Mouse (Mus musculus): ENCODE data around the gene Gm42878. TPM values are rescaled to one million over a fixed set of nuclear protein-coding genes. Genes with fewer than 3 reads are reported as not detected.

The Gm42878 gene
- polyA plus RNA-seq (2015; fragmentation: Nextera tagmentation; extraction: Ambion mirVana) = not detected in 2 replicates

DNA sequence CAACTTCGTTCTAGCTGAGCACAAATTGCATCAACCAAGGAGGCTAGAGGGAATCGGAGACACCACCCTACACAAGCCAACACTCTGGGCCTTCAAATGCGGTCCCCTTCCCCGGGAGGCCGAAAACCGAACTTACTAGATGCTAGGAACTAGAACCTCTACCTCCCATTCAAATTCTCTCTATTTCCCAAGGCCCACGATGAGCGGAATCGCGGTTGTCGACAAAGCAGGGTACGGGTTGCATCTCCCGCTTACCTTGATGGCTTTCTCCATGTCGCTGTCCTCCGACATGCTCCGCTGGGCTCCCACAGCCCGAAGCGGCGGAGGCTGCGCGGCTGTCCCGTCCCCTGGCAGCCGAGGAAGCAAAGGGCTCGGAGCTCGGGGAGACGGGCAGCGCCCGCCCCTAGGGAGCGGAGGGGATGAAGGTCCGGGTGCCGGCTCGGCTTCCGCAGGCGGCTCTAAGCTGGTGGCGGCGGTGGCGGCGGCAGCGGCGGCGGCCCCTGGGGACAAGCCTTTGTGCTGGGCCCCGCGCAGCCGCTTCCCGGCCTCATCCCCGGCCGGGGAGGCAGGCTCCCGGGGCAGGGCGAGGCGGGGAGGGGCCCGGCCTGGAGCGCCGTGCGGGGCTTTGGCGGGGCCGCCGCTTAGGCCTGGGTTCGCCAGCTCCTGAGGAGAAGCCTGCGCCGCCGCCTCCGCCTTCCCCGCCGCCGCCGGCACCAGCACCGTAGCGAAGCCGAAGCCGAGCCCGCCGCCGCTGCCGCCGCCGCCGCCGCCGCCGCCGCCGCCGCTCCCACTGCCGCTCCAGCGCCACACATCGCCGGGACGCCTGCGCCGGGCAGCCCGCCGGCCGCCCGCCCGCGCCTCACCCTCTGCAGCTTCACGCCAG, at the start of gene Gm42878, which contains the start of gene Adam1a:
Gene Gm42878 (minus strand): TSS at position 573 of the 883 bp plus-strand sequence.
Gene Adam1a (minus strand): TSS at position 573 of the 883 bp plus-strand sequence.
- H3K36me3 ChIP-seq = no peaks in the 10 kb centered on the region

GRCm38 (mm10) chr5:121594714-121595313, 49.5 kb upstream of the Gm42878 start:
- Histone ChIP-seq H3K9me3 (no peaks in the 10 kb centered on the region), H3K4me1 (peaks cover 26% of the 10 kb centered on the region), H3K9ac (no peak overlapping the region), H3K4me2 (peak overlapping the region; percentile 75), H3K4me3 (no peak overlapping the region), H3K36me3 (0 out of 2 replicates have a peak, but pooled peaks cover 6% of the 10 kb centered on the region), H3K27ac (peak overlapping the region; percentile 89), H3K27me3 (no peaks in the 10 kb centered on the region)
- 81% methylated on average over 6 of the region's 6 CpGs for WGBS
- ATAC-seq (ENCODE audit: insufficient number of reproducible peaks, insufficient read depth, low FRiP score, low TSS enrichment, low read depth) = no peak

More for the DNA sequence above, at the start of gene Gm42878, which contains the start of gene Adam1a:
- peaks cover 17% of the 10 kb centered on the region for H3K4me1 ChIP-seq
- peak within 1 kb of the TSS; percentile 96 for H3K27ac ChIP-seq
- H3K9me3 ChIP-seq = no peaks in the 10 kb centered on the region
- under 1% methylated on average over 66 of the region's 97 CpGs for WGBS
- ATAC-seq (ENCODE audit: insufficient number of reproducible peaks, insufficient read depth, low FRiP score, low TSS enrichment, low read depth) = no peak; the same call in none of the 2 replicates
- peak within 1 kb of the TSS; percentile 99 for H3K9ac ChIP-seq
- H3K27me3 ChIP-seq = no peaks in the 10 kb centered on the region
- peak within 1 kb of the TSS; percentile 100 for H3K4me3 ChIP-seq
- H3K4me2 ChIP-seq = peak within 1 kb of the TSS; percentile 91

- H3K4me2 ChIP-seq = peak within 1 kb of the TSS; percentile 75
- 2% methylated on average over 47 of the region's 47 CpGs for WGBS
- peak within 1 kb of the TSS; percentile 89 for H3K27ac ChIP-seq
- H3K9ac ChIP-seq = peak within 1 kb of the TSS; percentile 78
- 0 out of 2 replicates have a peak, but pooled peaks cover 6% of the 10 kb centered on the region for H3K36me3 ChIP-seq
- ATAC-seq (ENCODE audit: insufficient number of reproducible peaks, insufficient read depth, low FRiP score, low TSS enrichment, low read depth) = peak; percentile 85
- no peaks in the 10 kb centered on the region for H3K27me3 ChIP-seq
- H3K4me3 ChIP-seq = peak within 1 kb of the TSS; percentile 76
- no peaks in the 10 kb centered on the region for H3K9me3 ChIP-seq
- H3K4me1 ChIP-seq = peaks cover 26% of the 10 kb centered on the region
These were observed 48.4 kb upstream of the Gm42878 start, which contains the start of gene Aldh2 for GRCm38 (mm10) chr5:121593451-121594401. Gene Aldh2 (minus strand): TSS chr5:121593824.

DNA sequence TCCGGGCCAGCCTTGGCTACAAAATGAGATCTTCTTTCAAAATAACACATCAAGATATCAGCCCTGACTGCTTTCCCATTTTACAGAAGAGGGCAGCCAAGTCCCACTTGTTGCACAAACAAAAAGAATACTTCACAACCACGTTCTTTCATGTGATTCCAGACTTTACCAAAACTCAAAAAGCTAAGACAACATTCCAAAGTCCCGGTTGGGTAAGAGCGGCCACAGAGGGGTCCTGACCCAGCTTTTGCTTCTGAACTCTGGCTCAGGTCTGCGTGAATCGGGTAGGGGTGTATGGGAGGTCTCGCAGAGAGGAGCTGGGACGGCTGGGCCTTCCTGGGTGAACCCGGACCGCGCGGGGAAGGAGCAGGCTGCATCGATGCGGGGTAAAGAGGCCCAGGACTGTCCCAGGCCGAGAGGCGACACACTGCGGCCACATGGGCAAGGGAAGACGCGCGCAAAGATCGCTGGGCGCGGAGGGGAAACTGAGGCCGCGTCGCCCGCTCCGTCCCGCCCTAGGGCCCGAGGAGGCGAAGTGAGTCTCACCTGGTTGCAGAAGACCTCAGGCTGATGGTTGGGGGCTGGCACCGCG, 47.6 kb upstream of the Gm42878 start:
- Histone ChIP-seq H3K27me3 (no peaks in the 10 kb centered on the region), H3K9me3 (no peaks in the 10 kb centered on the region), H3K4me2 (peak overlapping the region; percentile 75), H3K4me3 (peak overlapping the region; percentile 76), H3K36me3 (0 out of 2 replicates have a peak, but pooled peaks cover 6% of the 10 kb centered on the region), H3K27ac (peak overlapping the region; percentile 89), H3K9ac (peak overlapping the region; percentile 78), H3K4me1 (peaks cover 26% of the 10 kb centered on the region)
- 2% methylated on average over 33 of the region's 33 CpGs for WGBS
- ATAC-seq (ENCODE audit: insufficient number of reproducible peaks, insufficient read depth, low FRiP score, low TSS enrichment, low read depth) = 0 out of 2 replicates have a peak, but pooled peaks have one; percentile 37

- WGBS = 53% methylated on average over 11 of the region's 11 CpGs
- H3K9ac ChIP-seq = peak overlapping the region; percentile 78; the same call in 1 of the 2 replicates
- H3K36me3 ChIP-seq = 0 out of 2 replicates have a peak, but pooled peaks cover 6% of the 10 kb centered on the region
- no peaks in the 10 kb centered on the region for H3K9me3 ChIP-seq
- H3K4me1 ChIP-seq = peaks cover 29% of the 10 kb centered on the region
- peak overlapping the region; percentile 76 for H3K4me3 ChIP-seq
- no peaks in the 10 kb centered on the region for H3K27me3 ChIP-seq
- H3K27ac ChIP-seq = no peak overlapping the region
- H3K4me2 ChIP-seq = peak overlapping the region; percentile 75
- no peak for ATAC-seq (ENCODE audit: insufficient number of reproducible peaks, insufficient read depth, low FRiP score, low TSS enrichment, low read depth)
These were observed 47.0 kb upstream of the Gm42878 start for GRCm38 (mm10) chr5:121592064-121592815.

DNA sequence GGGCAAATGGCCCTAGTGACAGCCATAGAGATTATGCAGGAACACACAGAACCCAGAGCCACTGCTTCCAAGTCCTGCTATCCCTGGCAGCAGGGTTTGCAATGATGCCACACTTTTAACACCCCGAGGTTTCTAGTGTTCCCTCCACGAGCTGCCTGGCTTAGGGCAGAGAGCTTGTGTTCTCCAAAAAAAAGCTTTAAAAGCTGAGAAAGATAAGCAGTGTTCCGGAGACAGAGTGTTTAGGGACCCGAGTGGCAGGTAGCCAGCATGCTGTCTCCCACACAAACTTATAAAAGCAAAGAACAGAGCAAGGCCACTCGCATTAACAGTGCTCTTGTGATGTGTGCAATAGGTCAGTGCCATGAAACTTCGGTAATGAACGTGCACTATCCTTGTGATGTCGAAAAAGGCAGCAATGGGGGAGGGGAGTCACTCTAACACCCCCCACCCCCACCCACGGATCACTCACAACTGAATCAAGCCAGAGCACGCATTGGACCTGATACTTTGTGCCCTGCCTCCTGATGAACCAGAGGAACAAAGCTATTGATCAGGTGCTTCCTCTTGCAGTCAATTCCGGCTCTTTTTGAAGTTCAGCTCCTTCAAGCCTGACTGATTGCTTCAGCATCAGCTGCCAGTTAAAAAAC, 46.3 kb upstream of the Gm42878 start:
- H3K9me3 ChIP-seq = no peaks in the 10 kb centered on the region
- no peak overlapping the region for H3K9ac ChIP-seq
- H3K36me3 ChIP-seq = 0 out of 2 replicates have a peak, but pooled peaks cover 6% of the 10 kb centered on the region
- H3K4me2 ChIP-seq = peak overlapping the region; percentile 75; the same call in 1 of the 2 replicates
- H3K27me3 ChIP-seq = no peaks in the 10 kb centered on the region
- 78% methylated on average over 11 of the region's 11 CpGs for WGBS
- 0 out of 2 replicates have a peak overlapping the region, but pooled peaks have one; percentile 76 for H3K4me3 ChIP-seq
- peaks cover 36% of the 10 kb centered on the region for H3K4me1 ChIP-seq
- no peak for ATAC-seq (ENCODE audit: insufficient number of reproducible peaks, insufficient read depth, low FRiP score, low TSS enrichment, low read depth)
- no peak overlapping the region for H3K27ac ChIP-seq

DNA sequence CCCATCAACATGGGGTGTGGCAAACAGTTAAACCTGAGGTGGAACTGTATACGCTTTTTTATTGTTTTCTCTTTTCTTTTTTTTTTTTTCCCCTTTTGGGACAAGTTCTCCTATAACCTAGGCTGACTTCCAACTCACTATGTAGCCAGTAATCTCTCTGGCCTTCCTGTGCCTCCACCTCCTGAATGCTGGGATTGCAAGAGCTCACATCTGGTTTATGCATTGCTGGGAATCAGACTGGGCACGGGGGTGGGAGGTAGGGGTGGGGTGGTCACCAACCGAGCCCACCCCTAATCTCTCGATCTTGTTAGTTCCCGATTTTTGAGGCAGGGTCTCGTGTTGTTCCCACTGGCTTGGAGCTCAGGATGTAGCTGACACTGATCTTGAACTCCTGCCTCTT, 44.6 kb upstream of the Gm42878 start:
- Histone ChIP-seq H3K36me3 (0 out of 2 replicates have a peak, but pooled peaks cover 6% of the 10 kb centered on the region), H3K9ac (no peak overlapping the region), H3K4me1 (peaks cover 40% of the 10 kb centered on the region), H3K4me2 (no peak overlapping the region), H3K27me3 (no peaks in the 10 kb centered on the region), H3K9me3 (no peaks in the 10 kb centered on the region), H3K4me3 (no peak overlapping the region), H3K27ac (no peak overlapping the region)
- no peak for ATAC-seq (ENCODE audit: insufficient number of reproducible peaks, insufficient read depth, low FRiP score, low TSS enrichment, low read depth)
- WGBS = 84% methylated on average over 6 of the region's 6 CpGs

- H3K27me3 ChIP-seq = no peaks in the 10 kb centered on the region
- no peak overlapping the region for H3K4me2 ChIP-seq
- H3K9ac ChIP-seq = no peak overlapping the region
- H3K27ac ChIP-seq = no peak overlapping the region; the same call in 1 of the 2 replicates
- peaks cover 34% of the 10 kb centered on the region for H3K4me1 ChIP-seq
- no peak for ATAC-seq (ENCODE audit: insufficient number of reproducible peaks, insufficient read depth, low FRiP score, low TSS enrichment, low read depth)
- H3K36me3 ChIP-seq = 0 out of 2 replicates have a peak, but pooled peaks cover 6% of the 10 kb centered on the region
- WGBS = 62% methylated on average over 6 of the region's 6 CpGs
- no peak overlapping the region for H3K4me3 ChIP-seq
- no peaks in the 10 kb centered on the region for H3K9me3 ChIP-seq
These were observed 41.2 kb upstream of the Gm42878 start for GRCm38 (mm10) chr5:121586400-121587039.

- Histone ChIP-seq H3K36me3 (peaks cover 9% of the 10 kb centered on the region), H3K4me1 (peaks cover 30% of the 10 kb centered on the region), H3K9me3 (no peaks in the 10 kb centered on the region), H3K9ac (no peak overlapping the region), H3K27me3 (no peaks in the 10 kb centered on the region), H3K4me3 (no peak overlapping the region), H3K4me2 (no peak overlapping the region), H3K27ac (no peak overlapping the region)
- no peak for ATAC-seq (ENCODE audit: insufficient number of reproducible peaks, insufficient read depth, low FRiP score, low TSS enrichment, low read depth)
- 87% methylated on average over 5 of the region's 5 CpGs for WGBS
These were observed 40.4 kb upstream of the Gm42878 start for GRCm38 (mm10) chr5:121585699-121586098.

All from embryonic facial prominence, embryonic 13.5 days (tissue).